Mouse (Mus musculus) bone marrow, adult 2 months (tissue): Measurements from ENCODE around the gene Plxna1.

Source experiments
- CTCF ChIP-seq: fragments of 200-500 bp; IDR thresholded peaks from 2 replicates; pipeline ENCODE4 v1.5.1; 2011; ENCODE audit warnings: low read length, control low read depth; ENCODE audit not compliant: control insufficient read depth, insufficient read depth
- POLR2A ChIP-seq: fragments of 200-500 bp; IDR thresholded peaks from 2 replicates; pipeline ENCODE4 v1.6.1; 2011; ENCODE audit warnings: low read depth, mild to moderate bottlenecking, control low read depth, low read length, borderline replicate concordance; ENCODE audit not compliant: control insufficient read depth

DNA sequence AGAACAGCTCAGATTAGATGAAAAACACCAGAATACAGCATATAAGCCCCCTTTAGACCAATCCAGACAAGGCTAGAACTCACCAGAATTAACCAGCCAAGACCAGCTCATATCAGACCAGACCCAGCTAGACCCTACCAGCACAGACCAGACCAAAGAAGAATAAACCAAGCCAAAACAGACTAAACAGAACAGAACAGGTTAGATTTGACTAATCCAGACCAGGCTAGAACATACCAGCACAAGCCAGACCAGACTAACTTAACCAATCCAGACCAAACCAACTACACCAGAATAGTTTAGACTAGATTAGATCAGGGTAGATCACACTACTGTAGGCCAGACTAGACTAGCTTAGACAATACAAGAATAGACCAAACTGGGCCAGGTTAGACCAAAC lies 77.3 kb downstream of the Plxna1 start:
- TF ChIP-seq CTCF (no peak), POLR2A (no peak)
